Mouse (Mus musculus): ENCODE data around the gene Ppp2r1b. TPM values are rescaled to one million over a fixed set of nuclear protein-coding genes. Genes with fewer than 3 reads are reported as not detected.

Ppp2r1b gene
- 13.1 TPM for polyA plus RNA-seq (2014; fragmentation: Illumina TruSeq; extraction: RNeasy Lipid Tissue Mini Kit (QIAGEN cat#74804); ENCODE audit: insufficient read depth, low read depth, low replicate concordance)

DNA sequence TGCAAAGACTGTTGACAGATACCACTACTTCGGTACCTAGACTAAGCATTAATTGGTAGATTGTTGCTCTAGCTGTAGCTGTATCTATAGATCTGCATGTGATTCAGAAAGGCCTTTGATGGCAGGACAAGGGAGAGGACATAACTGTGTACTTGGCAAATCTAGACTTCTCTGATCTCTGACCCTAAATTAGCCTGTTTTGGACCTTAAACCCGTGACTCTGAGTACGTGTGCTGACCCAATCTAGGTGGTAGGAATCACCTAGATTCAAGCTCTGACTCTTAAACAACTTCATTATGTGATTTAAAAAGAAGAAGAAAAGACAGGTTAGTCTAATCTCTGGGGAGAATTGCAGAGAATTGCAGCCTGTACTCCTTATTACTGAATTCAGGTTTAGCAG, at the start of gene Ppp2r1b:
TSS of gene Ppp2r1b (plus strand) at position 221 of the 400 bp plus-strand sequence.

Other genes starting within 250 kb of the Ppp2r1b start
- 151 TPM for gene Sdhd, start 241.5 kb upstream of the Ppp2r1b start, polyA plus RNA-seq (2014; fragmentation: Illumina TruSeq; extraction: RNeasy Lipid Tissue Mini Kit (QIAGEN cat#74804); ENCODE audit: insufficient read depth, low read depth, low replicate concordance)
- 173 TPM for gene Timm8b, start 241.4 kb upstream of the Ppp2r1b start, polyA plus RNA-seq (2014; fragmentation: Illumina TruSeq; extraction: RNeasy Lipid Tissue Mini Kit (QIAGEN cat#74804); ENCODE audit: insufficient read depth, low read depth, low replicate concordance)
- gene Pih1d2, start 228.0 kb upstream of the Ppp2r1b start, polyA plus RNA-seq (2014; fragmentation: Illumina TruSeq; extraction: RNeasy Lipid Tissue Mini Kit (QIAGEN cat#74804); ENCODE audit: insufficient read depth, low read depth, low replicate concordance), result 9.5 TPM
- 10.5 TPM for gene Nkapd1, start 227.8 kb upstream of the Ppp2r1b start, polyA plus RNA-seq (2014; fragmentation: Illumina TruSeq; extraction: RNeasy Lipid Tissue Mini Kit (QIAGEN cat#74804); ENCODE audit: insufficient read depth, low read depth, low replicate concordance)
- 26.0 TPM for gene Dlat, start 185.5 kb upstream of the Ppp2r1b start, polyA plus RNA-seq (2014; fragmentation: Illumina TruSeq; extraction: RNeasy Lipid Tissue Mini Kit (QIAGEN cat#74804); ENCODE audit: insufficient read depth, low read depth, low replicate concordance)
- gene Dixdc1, start 105.8 kb upstream of the Ppp2r1b start, polyA plus RNA-seq (2014; fragmentation: Illumina TruSeq; extraction: RNeasy Lipid Tissue Mini Kit (QIAGEN cat#74804); ENCODE audit: insufficient read depth, low read depth, low replicate concordance), result 5.6 TPM
- gene 2310030G06Rik, start 98.8 kb upstream of the Ppp2r1b start, polyA plus RNA-seq (2014; fragmentation: Illumina TruSeq; extraction: RNeasy Lipid Tissue Mini Kit (QIAGEN cat#74804); ENCODE audit: insufficient read depth, low read depth, low replicate concordance), result 21.1 TPM
- gene Cryab, start 94.0 kb upstream of the Ppp2r1b start, polyA plus RNA-seq (2014; fragmentation: Illumina TruSeq; extraction: RNeasy Lipid Tissue Mini Kit (QIAGEN cat#74804); ENCODE audit: insufficient read depth, low read depth, low replicate concordance), result 400 TPM
- gene Hspb2, start 92.9 kb upstream of the Ppp2r1b start, polyA plus RNA-seq (2014; fragmentation: Illumina TruSeq; extraction: RNeasy Lipid Tissue Mini Kit (QIAGEN cat#74804); ENCODE audit: insufficient read depth, low read depth, low replicate concordance), result 34.3 TPM
- gene Fdxacb1, start 77.1 kb upstream of the Ppp2r1b start, polyA plus RNA-seq (2014; fragmentation: Illumina TruSeq; extraction: RNeasy Lipid Tissue Mini Kit (QIAGEN cat#74804); ENCODE audit: insufficient read depth, low read depth, low replicate concordance), result 6.0 TPM
- gene Alg9, start 70.3 kb upstream of the Ppp2r1b start, polyA plus RNA-seq (2014; fragmentation: Illumina TruSeq; extraction: RNeasy Lipid Tissue Mini Kit (QIAGEN cat#74804); ENCODE audit: insufficient read depth, low read depth, low replicate concordance), result 14.9 TPM
- gene 1110032A03Rik, start 69.8 kb upstream of the Ppp2r1b start, polyA plus RNA-seq (2014; fragmentation: Illumina TruSeq; extraction: RNeasy Lipid Tissue Mini Kit (QIAGEN cat#74804); ENCODE audit: insufficient read depth, low read depth, low replicate concordance), result 58.9 TPM
- 4.0 TPM for gene Sik2, start 163.8 kb downstream of the Ppp2r1b start, polyA plus RNA-seq (2014; fragmentation: Illumina TruSeq; extraction: RNeasy Lipid Tissue Mini Kit (QIAGEN cat#74804); ENCODE audit: insufficient read depth, low read depth, low replicate concordance)
- 0.62 TPM for gene Btg4, start 215.6 kb downstream of the Ppp2r1b start, polyA plus RNA-seq (2014; fragmentation: Illumina TruSeq; extraction: RNeasy Lipid Tissue Mini Kit (QIAGEN cat#74804); ENCODE audit: insufficient read depth, low read depth, low replicate concordance)
- 5.0 TPM for gene Layn, start 231.8 kb downstream of the Ppp2r1b start, polyA plus RNA-seq (2014; fragmentation: Illumina TruSeq; extraction: RNeasy Lipid Tissue Mini Kit (QIAGEN cat#74804); ENCODE audit: insufficient read depth, low read depth, low replicate concordance)

All from lung, adult 10 weeks (tissue).